In the genomic region with DNA sequence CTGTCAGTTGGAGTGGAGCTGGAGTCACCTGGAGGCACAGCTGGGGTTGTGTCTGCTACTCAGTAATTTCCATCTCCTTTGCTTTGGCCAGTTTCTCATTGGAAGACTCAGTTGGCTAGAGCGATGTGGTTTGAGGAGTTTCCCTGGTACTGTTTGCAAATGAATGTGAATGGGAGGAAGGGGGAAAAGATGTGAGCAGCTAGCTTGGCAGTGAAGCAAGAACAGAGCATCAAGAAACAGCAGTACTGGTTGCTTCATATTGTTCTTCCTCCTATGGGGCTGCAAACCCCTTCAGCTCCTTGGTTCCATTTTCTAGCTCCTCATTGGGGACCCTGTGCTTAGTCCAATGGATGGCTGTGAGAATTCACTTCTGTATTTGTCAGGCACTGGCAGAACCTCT, we compare ENCODE assay signal across 25 mouse cellular contexts. TPM values are rescaled to one million over a fixed set of nuclear protein-coding genes. Genes with fewer than 3 reads are reported as not detected.
DNase-seq lines count a peak whose midpoint lies in the region; ATAC-seq and TF ChIP-seq lines count a peak whose summit lies in the region.
"Had no signal": no experiment of that assay in that cellular context is flagged by ENCODE, and none has a peak within 500 bp of the region (broad histone marks: within the 10 kb centered on the region; RNA-seq: fewer than 3 reads in every experiment).

No protein-coding gene starts in this region.

- 72% methylated on average over 1 of the region's 1 CpGs for WGBS in hindbrain, embryonic 14.5 days
- WGBS in hindbrain, embryonic 13.5 days: 78% methylated on average over 1 of the region's 1 CpGs
- WGBS in midbrain, embryonic 14.5 days: 74% methylated on average over 1 of the region's 1 CpGs

- DNase-seq in hindbrain, embryonic 14.5 days (ENCODE audit: low spot score): no peak
- peak; percentile 35 for DNase-seq in CH12.LX (ENCODE audit: extremely low read depth)
- DNase-seq in midbrain, embryonic 14.5 days: no peak
- no peak for DNase-seq in urinary bladder, postnatal 10 days (ENCODE audit: low spot score)
- DNase-seq: adrenal gland, postnatal 14 days; cerebellum, adult 18-20 months; cerebellum, postnatal 14 days; gastrocnemius, postnatal 36 days; heart, adult 18-20 months; heart, postnatal 36 days had no signal

- no peak for TF ChIP-seq EP300 in CH12.LX (IDR thresholded peaks at IDR 0.05; ENCODE audit: low read length)

- H3K9me3 ChIP-seq in hindbrain, embryonic 14.5 days (ENCODE audit: control insufficient read depth, low read length): no peaks in the 10 kb centered on the region
- H3K9me3 ChIP-seq in hindbrain, embryonic 13.5 days: no peaks in the 10 kb centered on the region
- H3K9me3 ChIP-seq in CH12.LX (replicated peaks; ENCODE audit: low read length): no peaks in the 10 kb centered on the region
- no peaks in the 10 kb centered on the region for H3K9me3 ChIP-seq in midbrain, embryonic 14.5 days (ENCODE audit: control insufficient read depth, low read length)
- H3K9me3 ChIP-seq: embryonic facial prominence, embryonic 12.5 days; forebrain, embryonic 15.5 days; heart, embryonic 12.5 days had no signal

- H3K4me1 ChIP-seq in hindbrain, embryonic 14.5 days (replicated peaks; ENCODE audit: control insufficient read depth, insufficient read depth, low read length): no peaks in the 10 kb centered on the region; the same call in 1 of the 2 replicates
- peaks cover 18% of the 10 kb centered on the region for H3K4me1 ChIP-seq in hindbrain, embryonic 13.5 days (replicated peaks)
- H3K4me1 ChIP-seq in CH12.LX (ENCODE audit: control insufficient read depth in 1 of 2, insufficient read depth in 2 of 2): peaks cover 10 to 50% of the 10 kb centered on the region in 2 experiments
- no peaks in the 10 kb centered on the region for H3K4me1 ChIP-seq in midbrain, embryonic 14.5 days (ENCODE audit: control insufficient read depth, insufficient read depth, low read length)
- H3K4me1 ChIP-seq: embryonic facial prominence, embryonic 12.5 days; forebrain, embryonic 15.5 days had no signal

- H3K27ac ChIP-seq in hindbrain, embryonic 14.5 days: 0 out of 2 replicates have a peak overlapping the region, but pooled peaks have one; percentile 11
- H3K27ac ChIP-seq in hindbrain, embryonic 13.5 days: no peak overlapping the region
- H3K27ac ChIP-seq in CH12.LX (ENCODE audit: insufficient read depth, low read depth): peak overlapping the region; percentile 18; the same call in 1 of the 2 replicates
- H3K27ac ChIP-seq in midbrain, embryonic 14.5 days (replicated peaks; ENCODE audit: low read depth, low read length): no peak overlapping the region
- H3K27ac ChIP-seq: embryonic facial prominence, embryonic 12.5 days; forebrain, embryonic 15.5 days; hindbrain, postnatal 0 days had no signal

- no peaks in the 10 kb centered on the region for H3K27me3 ChIP-seq in hindbrain, embryonic 14.5 days (ENCODE audit: control insufficient read depth, insufficient read depth, low read length)
- no peaks in the 10 kb centered on the region for H3K27me3 ChIP-seq in hindbrain, embryonic 13.5 days
- no peaks in the 10 kb centered on the region for H3K27me3 ChIP-seq in CH12.LX (replicated peaks)
- H3K27me3 ChIP-seq in midbrain, embryonic 14.5 days (ENCODE audit: control insufficient read depth, insufficient read depth, low read length): no peaks in the 10 kb centered on the region
- H3K27me3 ChIP-seq: embryonic facial prominence, embryonic 12.5 days; forebrain, embryonic 15.5 days; heart, embryonic 12.5 days; Patski had no signal

- TF ChIP-seq CTCF in CH12.LX (conservative IDR thresholded peaks at IDR 0.05 in 1 of 2, IDR thresholded peaks at IDR 0.05 in 1 of 2; ENCODE audit: low read depth in 2 of 2, low read length in 2 of 2): no peak

- H3K79me2 ChIP-seq in CH12.LX (replicated peaks; ENCODE audit: control insufficient read depth, extremely low read depth, insufficient read depth, poor library complexity, severe bottlenecking): no peaks in the 10 kb centered on the region; the same call in 1 of the 2 replicates

- no peak for TF ChIP-seq POLR2A in CH12.LX (IDR thresholded peaks at IDR 0.05; ENCODE audit: low read depth, low read length)

- in situ Hi-C loops in CH12.LX (cut with MboI; ENCODE audit: low pct_ligation_motif_present, low pct_unique_long_range_greater_than_20kb, low sequenced_read_pairs): loop anchor here (25.0 kb wide), 1 partner anchor 500 kb away; no protein-coding TSS in a partner anchor

- ATAC-seq in hindbrain, embryonic 14.5 days (ENCODE audit: low FRiP score): no peak
- no peak for ATAC-seq in hindbrain, embryonic 13.5 days (ENCODE audit: low FRiP score)
- peak; percentile 67 for ATAC-seq in granulocyte monocyte progenitor cell, adult 5-6 weeks (replicated peaks; ENCODE audit: poor library complexity, severe bottlenecking)
- peak; percentile 45 for ATAC-seq in megakaryocyte progenitor cell, adult 5-6 weeks (replicated peaks; ENCODE audit: poor library complexity)
- no peak for ATAC-seq in midbrain, embryonic 14.5 days (ENCODE audit: low FRiP score, low TSS enrichment)
- ATAC-seq: activated CD4-positive, CD25-positive, alpha-beta regulatory T cell, adult 4 months; Patski had no signal

- no peak for TF ChIP-seq RAD21 in CH12.LX (IDR thresholded peaks at IDR 0.05; ENCODE audit: low read depth, low read length)

- no peak overlapping the region for H3K4me2 ChIP-seq in hindbrain, embryonic 14.5 days (replicated peaks)
- no peak overlapping the region for H3K4me2 ChIP-seq in hindbrain, embryonic 13.5 days
- H3K4me2 ChIP-seq in CH12.LX (ENCODE audit: insufficient read depth, low read depth, poor library complexity, severe bottlenecking): no peak overlapping the region
- H3K4me2 ChIP-seq in midbrain, embryonic 14.5 days (ENCODE audit: low read length): no peak overlapping the region
- H3K4me2 ChIP-seq: embryonic facial prominence, embryonic 12.5 days; forebrain, embryonic 15.5 days; heart, embryonic 12.5 days had no signal

- dilution Hi-C loops in CH12.LX (cut with MboI; ENCODE audit: extremely low pct_ligation_motif_present, extremely low pct_unique_long_range_greater_than_20kb, low sequenced_read_pairs): no loop called here

- H3K4me3 ChIP-seq in hindbrain, embryonic 14.5 days (replicated peaks; ENCODE audit: low read length): no peak overlapping the region
- no peak overlapping the region for H3K4me3 ChIP-seq in hindbrain, embryonic 13.5 days
- no peak overlapping the region for H3K4me3 ChIP-seq in CH12.LX (replicated peaks in 1 of 3; ENCODE audit: low read depth in 2 of 3, low read length in 2 of 3, poor library complexity in 1 of 3)
- no peak overlapping the region for H3K4me3 ChIP-seq in midbrain, embryonic 14.5 days (replicated peaks; ENCODE audit: low read depth, low read length)
- H3K4me3 ChIP-seq: embryonic facial prominence, embryonic 12.5 days; forebrain, embryonic 15.5 days; heart, embryonic 12.5 days had no signal

- peaks cover 7% of the 10 kb centered on the region for H3K36me3 ChIP-seq in hindbrain, embryonic 14.5 days (replicated peaks; ENCODE audit: control insufficient read depth, insufficient read depth)
- peaks cover 6% of the 10 kb centered on the region for H3K36me3 ChIP-seq in hindbrain, embryonic 13.5 days
- H3K36me3 ChIP-seq in CH12.LX (replicated peaks in 1 of 2; ENCODE audit: control insufficient read depth in 1 of 2, insufficient read depth in 1 of 2, low read length in 1 of 2): peaks cover 5 to 69% of the 10 kb centered on the region in 2 experiments
- no peaks in the 10 kb centered on the region for H3K36me3 ChIP-seq in midbrain, embryonic 14.5 days (ENCODE audit: control insufficient read depth, insufficient read depth, low read length)
- H3K36me3 ChIP-seq: embryonic facial prominence, embryonic 12.5 days; forebrain, embryonic 15.5 days had no signal

- no peak overlapping the region for H3K9ac ChIP-seq in hindbrain, embryonic 14.5 days
- H3K9ac ChIP-seq in hindbrain, embryonic 13.5 days: no peak overlapping the region
- H3K9ac ChIP-seq in CH12.LX (ENCODE audit: insufficient read depth, low read depth): no peak overlapping the region
- H3K9ac ChIP-seq in midbrain, embryonic 14.5 days (replicated peaks; ENCODE audit: low read length): no peak overlapping the region
- H3K9ac ChIP-seq: embryonic facial prominence, embryonic 12.5 days; forebrain, embryonic 15.5 days; heart, embryonic 12.5 days had no signal

TF ChIP-seq in CH12.LX, 34 proteins besides CTCF, POLR2A, EP300 and RAD21:
- TF ChIP-seq NRF1 (IDR thresholded peaks at IDR 0.05; ENCODE audit: low read depth, low read length) (no peak), TCF12 (IDR thresholded peaks at IDR 0.05; ENCODE audit: low read depth, low read length) (0 out of 2 replicates have a peak, but pooled peaks have one; percentile 11), ETS1 (conservative IDR thresholded peaks at IDR 0.05; ENCODE audit: low read depth, low read length) (peak; percentile 34; the same call in 1 of the 2 replicates)

RNA-seq across cellular contexts. Expression of a gene that starts 52.5 kb away (rescaled TPM):
- not detected in 2 replicates for polyA plus RNA-seq in hindbrain, embryonic 14.5 days (2014; fragmentation: Nextera tagmentation; extraction: Ambion mirVana)
- polyA plus RNA-seq in hindbrain, embryonic 13.5 days (2015; fragmentation: Nextera tagmentation; extraction: Ambion mirVana): 0.08 TPM in 1 of 2 replicates, not detected in the other
- total RNA-seq in CH12.LX (2012; rRNA removed) (not detected in 2 replicates), CH12.LX (2014; rRNA removed) (not detected in 2 replicates)
- polyA plus RNA-seq in CH12.LX (2012; ENCODE audit: insufficient read length, low read depth): not detected in 2 replicates
- not detected in 2 replicates for total RNA-seq in granulocyte monocyte progenitor cell, adult 5-6 weeks (2014; fragmentation: Nextera tagmentation)
- not detected in 2 replicates for total RNA-seq in granulocyte monocyte progenitor cell, adult 5-6 weeks (2017)
- total RNA-seq in megakaryocyte progenitor cell, adult 5-6 weeks (2015): not detected in 2 replicates
- total RNA-seq in megakaryocyte progenitor cell, adult 5-6 weeks (2017): not detected in 2 replicates
- not detected in 2 replicates for polyA plus RNA-seq in midbrain, embryonic 14.5 days (2014; fragmentation: Nextera tagmentation; extraction: Ambion mirVana)
- total RNA-seq: adrenal gland, adult 18-20 months; adrenal gland, postnatal 14 days; common myeloid progenitor, adult 5-6 weeks; gastrocnemius, adult 8-10 months; hindbrain, postnatal 0 days had no signal
- polyA plus RNA-seq: C2C12; forebrain, embryonic 11.5 days; heart, embryonic 12.5 days; hindbrain, embryonic 11.5 days; Patski had no signal

RNA-seq across cellular contexts. Expression of a gene that starts 56.7 kb away (rescaled TPM):
- 21.9 and 29.2 TPM in 2 replicates for polyA plus RNA-seq in hindbrain, embryonic 14.5 days (2014; fragmentation: Nextera tagmentation; extraction: Ambion mirVana)
- polyA plus RNA-seq in hindbrain, embryonic 13.5 days (2015; fragmentation: Nextera tagmentation; extraction: Ambion mirVana): 14.2 and 14.8 TPM in 2 replicates
- 8.1 and 8.4 TPM in 2 replicates for total RNA-seq in CH12.LX (2012; rRNA removed)
- total RNA-seq in CH12.LX (2014; rRNA removed): 7.9 and 9.7 TPM in 2 replicates
- 15.9 and 16.9 TPM in 2 replicates for polyA plus RNA-seq in CH12.LX (2012; ENCODE audit: insufficient read length, low read depth)
- total RNA-seq in granulocyte monocyte progenitor cell, adult 5-6 weeks (2014; fragmentation: Nextera tagmentation): 18.8 and 23.8 TPM in 2 replicates
- total RNA-seq in granulocyte monocyte progenitor cell, adult 5-6 weeks (2017): 21.7 and 25.8 TPM in 2 replicates
- total RNA-seq in megakaryocyte progenitor cell, adult 5-6 weeks (2015): 13.0 and 16.1 TPM in 2 replicates
- total RNA-seq in megakaryocyte progenitor cell, adult 5-6 weeks (2017): 17.9 and 23.8 TPM in 2 replicates
- 22.7 and 23.4 TPM in 2 replicates for polyA plus RNA-seq in midbrain, embryonic 14.5 days (2014; fragmentation: Nextera tagmentation; extraction: Ambion mirVana)

Comparison
In these comparisons a context has a peak if more than half of its experiments do, and no peak if none do; other contexts are left out.
1. H3K27ac ChIP-seq: peak in hindbrain, embryonic 14.5 days (single experiment) and CH12.LX (single experiment); none in hindbrain, embryonic 13.5 days (single experiment) and midbrain, embryonic 14.5 days (single experiment).
2. ATAC-seq: peak in granulocyte monocyte progenitor cell, adult 5-6 weeks (single experiment) and megakaryocyte progenitor cell, adult 5-6 weeks (single experiment); none in hindbrain, embryonic 14.5 days (single experiment), hindbrain, embryonic 13.5 days (single experiment) and midbrain, embryonic 14.5 days (single experiment).